Mouse (Mus musculus) limb, embryonic 14.5 days (tissue): Measurements from ENCODE around the gene Serp1. TPM values are rescaled to one million over a fixed set of nuclear protein-coding genes. Genes with fewer than 3 reads are reported as not detected.
"Not testable (repeated sequence)": the region's sequence is repeated elsewhere in the genome, so short reads cannot be mapped to it uniquely, and the experiment has no call there.

Source experiments
- ATAC-seq: fragments of 200-750 bp; cut with Nextera tagmentation; 2 replicates; pipeline ENCODE4 v1.8.0; 2017; ENCODE audit warnings: low read depth, moderate number of reproducible peaks, moderate TSS enrichment; ENCODE audit not compliant: low FRiP score
- DNase-seq: peaks from one replicate; pipeline ENCODE4 v3.0.0-alpha.2; 2015; ENCODE audit warnings: low spot score
- H3K27ac ChIP-seq: fragments of 300-500 bp; sonication (generic); replicated peaks from 2 replicates; pipeline ENCODE4 v1.5.1; 2014; ENCODE audit warnings: low read depth, mild to moderate bottlenecking, low read length, moderate library complexity, mixed read lengths
- H3K27me3 ChIP-seq: fragments of 300-500 bp; sonication (generic); 2 replicates; pipeline ENCODE4 v1.6.1; 2014; ENCODE audit warnings: low read length, mixed read lengths; ENCODE audit not compliant: control insufficient read depth, insufficient read depth
- H3K36me3 ChIP-seq: fragments of 300-500 bp; sonication (generic); 2 replicates; pipeline ENCODE4 v1.6.1; 2014; ENCODE audit warnings: mild to moderate bottlenecking, low read length, moderate library complexity, mixed read lengths; ENCODE audit not compliant: control insufficient read depth, insufficient read depth
- H3K4me1 ChIP-seq: fragments of 300-500 bp; sonication (generic); 2 replicates; pipeline ENCODE4 v1.6.1; 2014; ENCODE audit warnings: antibody characterized with exemption, low read length, mixed read lengths; ENCODE audit not compliant: control insufficient read depth, insufficient read depth
- H3K4me2 ChIP-seq: fragments of 300-500 bp; sonication (generic); replicated peaks from 2 replicates; pipeline ENCODE4 v1.6.1; 2014; ENCODE audit warnings: low read depth, mild to moderate bottlenecking, low read length, moderate library complexity; ENCODE audit not compliant: severe bottlenecking
- H3K4me3 ChIP-seq: fragments of 300-500 bp; sonication (generic); replicated peaks from 2 replicates; pipeline ENCODE4 v1.5.1; 2014; ENCODE audit warnings: low read length
- H3K9ac ChIP-seq: fragments of 300-500 bp; sonication (generic); 2 replicates; pipeline ENCODE4 v1.6.1; 2014; ENCODE audit warnings: mild to moderate bottlenecking, low read depth, low read length, moderate library complexity; ENCODE audit not compliant: severe bottlenecking
- H3K9me3 ChIP-seq: fragments of 300-500 bp; sonication (generic); 2 replicates; pipeline ENCODE4 v1.6.1; 2016; ENCODE audit warnings: low read length; ENCODE audit not compliant: control insufficient read depth
- POLR2A ChIP-seq: fragments of 200-500 bp; IDR thresholded peaks from 2 replicates; pipeline ENCODE4 v1.8.0; 2012; ENCODE audit warnings: inconsistent platforms, mild to moderate bottlenecking, moderate library complexity, borderline replicate concordance; ENCODE audit not compliant: insufficient read depth, insufficient read length; ENCODE audit errors: extremely low read depth
- WGBS: fragments of 180-500 bp; shearing (Covaris S2); extraction: QIAGEN DNeasy Blood & Tissue Kit; methylation state at CpG from one replicate; pipeline ENCODE4 v1.1.7; 2014; 5-methylcytosine and 5-hydroxymethylcytosine counted together
- polyA plus RNA-seq, 2 experiments: library from polyadenylated mRNA; depleted of rRNA in 1 of 2; stranded (reverse) in 1 of 2; unstranded in 1 of 2; fragments of >200 nt; fragmentation: Nextera tagmentation in 1 of 2; extraction: Ambion mirVana in 1 of 2; gene quantifications; 2 replicates each; pipeline versions ENCODE4 v1.2.1 to v1.2.3; 2012 to 2014

Gene Serp1
- polyA plus RNA-seq, 2 experiments = 63.8 to 177 TPM

GRCm38 (mm10) chr3:58490787-58491186, 34.9 kb downstream of the Serp1 start:
- no peak overlapping the region for H3K27ac ChIP-seq
- H3K4me1 ChIP-seq = no peaks in the 10 kb centered on the region
- no peak overlapping the region for H3K9ac ChIP-seq
- no peaks in the 10 kb centered on the region for H3K9me3 ChIP-seq
- H3K36me3 ChIP-seq = no peaks in the 10 kb centered on the region
- H3K4me2 ChIP-seq = no peak overlapping the region
- TF ChIP-seq POLR2A = no peak
- no peaks in the 10 kb centered on the region for H3K27me3 ChIP-seq
- DNase-seq (no peak), ATAC-seq (no peak)
- H3K4me3 ChIP-seq = no peak overlapping the region
- WGBS = 69% methylated on average over 7 of the region's 7 CpGs

- Histone ChIP-seq H3K36me3 (no peaks in the 10 kb centered on the region), H3K4me2 (no peak overlapping the region), H3K27me3 (no peaks in the 10 kb centered on the region), H3K27ac (no peak overlapping the region), H3K4me1 (no peaks in the 10 kb centered on the region), H3K4me3 (no peak overlapping the region), H3K9me3 (no peaks in the 10 kb centered on the region), H3K9ac (no peak overlapping the region)
- 83% methylated on average over 8 of the region's 8 CpGs for WGBS
- no peak for ATAC-seq
- DNase-seq = no peak
- TF ChIP-seq POLR2A = no peak
These were observed 37.5 kb downstream of the Serp1 start for GRCm38 (mm10) chr3:58487999-58488775.

- 75% methylated on average over 3 of the region's 3 CpGs for WGBS
These were observed 38.6 kb downstream of the Serp1 start for GRCm38 (mm10) chr3:58487121-58487520.

GRCm38 (mm10) chr3:58485883-58486282, 39.8 kb downstream of the Serp1 start:
- no peak for TF ChIP-seq POLR2A
- no peaks in the 10 kb centered on the region for H3K9me3 ChIP-seq
- H3K4me2 ChIP-seq = no peak overlapping the region
- no peak overlapping the region for H3K4me3 ChIP-seq
- H3K9ac ChIP-seq = no peak overlapping the region
- no peaks in the 10 kb centered on the region for H3K36me3 ChIP-seq
- no peaks in the 10 kb centered on the region for H3K27me3 ChIP-seq
- no peak overlapping the region for H3K27ac ChIP-seq
- 70% methylated on average over 7 of the region's 7 CpGs for WGBS
- DNase-seq = no peak
- no peak for ATAC-seq
- no peaks in the 10 kb centered on the region for H3K4me1 ChIP-seq

More at GRCm38 (mm10) chr3:58487121-58487520, 38.6 kb downstream of the Serp1 start:
- no peak for ATAC-seq
- no peak for DNase-seq
- H3K27ac ChIP-seq = no peak overlapping the region
- TF ChIP-seq POLR2A = no peak
- H3K9ac ChIP-seq = no peak overlapping the region
- no peaks in the 10 kb centered on the region for H3K4me1 ChIP-seq
- no peak overlapping the region for H3K4me3 ChIP-seq
- no peaks in the 10 kb centered on the region for H3K27me3 ChIP-seq
- H3K9me3 ChIP-seq = no peaks in the 10 kb centered on the region
- no peaks in the 10 kb centered on the region for H3K36me3 ChIP-seq
- no peak overlapping the region for H3K4me2 ChIP-seq

- Histone ChIP-seq H3K27ac (no peak overlapping the region), H3K9me3 (no peaks in the 10 kb centered on the region), H3K9ac (no peak overlapping the region), H3K4me2 (no peak overlapping the region), H3K4me1 (no peaks in the 10 kb centered on the region), H3K4me3 (no peak overlapping the region), H3K27me3 (no peaks in the 10 kb centered on the region), H3K36me3 (no peaks in the 10 kb centered on the region)
- ATAC-seq = no peak
- TF ChIP-seq POLR2A = no peak
- DNase-seq = no peak
- 81% methylated on average over 2 of the region's 2 CpGs for WGBS
These were observed 46.8 kb downstream of the Serp1 start for GRCm38 (mm10) chr3:58478755-58479455.

GRCm38 (mm10) chr3:58475298-58475697, 50.4 kb downstream of the Serp1 start:
- WGBS = 92% methylated on average over 1 of the region's 1 CpGs
- H3K36me3 ChIP-seq, H3K4me3 ChIP-seq, H3K9ac ChIP-seq, H3K4me1 ChIP-seq, H3K4me2 ChIP-seq, H3K27me3 ChIP-seq, H3K9me3 ChIP-seq, ATAC-seq, H3K27ac ChIP-seq, DNase-seq: not testable (repeated sequence)
